Mouse (Mus musculus) kidney, postnatal 25 days (tissue): ENCODE results near the gene Epha4.

Experiments used
- DNase-seq, 2 experiments: peaks; one replicate each; pipeline ENCODE4 v3.0.0; 2021; ENCODE audit warnings: mixed read lengths in 2 of 2

Gene Epha4

GRCm38 (mm10) chr1:77473446-77474376 is 41.2 kb downstream of the Epha4 start:
- no peak for DNase-seq

- DNase-seq, result no peak
These were observed 42.3 kb downstream of the Epha4 start for GRCm38 (mm10) chr1:77472566-77472965.

- DNase-seq, result no peak
These were observed 43.4 kb downstream of the Epha4 start for GRCm38 (mm10) chr1:77471447-77471846.

GRCm38 (mm10) chr1:77471037-77471436 is 43.9 kb downstream of the Epha4 start:
- no peak for DNase-seq

- DNase-seq, result no peak
These were observed 46.1 kb downstream of the Epha4 start for GRCm38 (mm10) chr1:77468717-77469314.

GRCm38 (mm10) chr1:77465524-77465923 is 49.4 kb downstream of the Epha4 start:
- DNase-seq, result no peak

- no peak for DNase-seq
These were observed 50.8 kb downstream of the Epha4 start for GRCm38 (mm10) chr1:77464108-77464507.

- peak in 1 of 2 experiments; percentile 40 for DNase-seq
These were observed 52.8 kb downstream of the Epha4 start for GRCm38 (mm10) chr1:77461877-77462615.

- DNase-seq, result no peak
These were observed 53.9 kb downstream of the Epha4 start for GRCm38 (mm10) chr1:77460831-77461629.

- no peak for DNase-seq
These were observed 56.0 kb downstream of the Epha4 start for GRCm38 (mm10) chr1:77458751-77459385.

- no peak for DNase-seq
These were observed 57.5 kb downstream of the Epha4 start for GRCm38 (mm10) chr1:77457446-77457800.

- DNase-seq, result no peak
These were observed 58.0 kb downstream of the Epha4 start for GRCm38 (mm10) chr1:77456695-77457445.

- no peak for DNase-seq
These were observed 61.1 kb downstream of the Epha4 start for GRCm38 (mm10) chr1:77453811-77454210.

GRCm38 (mm10) chr1:77452721-77453120 is 62.2 kb downstream of the Epha4 start:
- DNase-seq, result no peak

- DNase-seq, result no peak
These were observed 63.3 kb downstream of the Epha4 start for GRCm38 (mm10) chr1:77451541-77451940.

- peak in 1 of 2 experiments; percentile 40 for DNase-seq
These were observed 64.7 kb downstream of the Epha4 start for GRCm38 (mm10) chr1:77450201-77450600.

GRCm38 (mm10) chr1:77447061-77447614 is 67.8 kb downstream of the Epha4 start:
- DNase-seq, result peak; percentile 45 to 78

- no peak for DNase-seq
These were observed 68.5 kb downstream of the Epha4 start for GRCm38 (mm10) chr1:77446438-77446837.

GRCm38 (mm10) chr1:77444648-77445047 is 70.2 kb downstream of the Epha4 start:
- no peak for DNase-seq

- DNase-seq, result no peak
These were observed 72.9 kb downstream of the Epha4 start for GRCm38 (mm10) chr1:77441987-77442386.

- no peak for DNase-seq
These were observed 73.5 kb downstream of the Epha4 start for GRCm38 (mm10) chr1:77441401-77441800.
